Mouse (Mus musculus) bone marrow macrophage, adult 2 months (primary cell): Measurements from ENCODE around the gene Plcg1. TPM values are rescaled to one million over a fixed set of nuclear protein-coding genes. Genes with fewer than 3 reads are reported as not detected.

Experiments
- H3K27ac ChIP-seq: 2 replicates; pipeline ENCODE4 v1.5.1; 2012; ENCODE audit warnings: low read depth, low read length; ENCODE audit not compliant: insufficient read depth
- H3K4me1 ChIP-seq: 2 replicates; pipeline ENCODE4 v1.6.1; 2012; ENCODE audit warnings: low read length; ENCODE audit not compliant: control insufficient read depth, insufficient read depth
- H3K4me3 ChIP-seq: 2 replicates; pipeline ENCODE4 v1.5.1; 2012; ENCODE audit warnings: mild to moderate bottlenecking, low read length, moderate library complexity; ENCODE audit not compliant: insufficient read depth
- CTCF ChIP-seq: IDR thresholded peaks from 2 replicates; pipeline ENCODE4 v1.5.1; 2012; ENCODE audit warnings: low read depth, mild to moderate bottlenecking, low read length, moderate library complexity
- POLR2A ChIP-seq: IDR thresholded peaks from 2 replicates; pipeline ENCODE4 v1.6.1; 2012; ENCODE audit warnings: mild to moderate bottlenecking, low read depth, low read length, borderline replicate concordance
- polyA plus RNA-seq: library from polyadenylated mRNA; stranded (reverse); fragments of >200 nt; gene quantifications from 2 replicates; pipeline ENCODE4 v1.2.4, GENCODE M21; 2012; ENCODE audit not compliant: missing spikeins, insufficient read depth, insufficient read length

Plcg1 gene
- polyA plus RNA-seq, 1 experiment = 9.8 TPM

- Histone ChIP-seq H3K4me3 (no peak overlapping the region), H3K4me1 (0 out of 2 replicates have a peak, but pooled peaks cover 8% of the 10 kb centered on the region), H3K27ac (no peak overlapping the region)
- TF ChIP-seq POLR2A (no peak), CTCF (no peak)
Measured at GRCm38 (mm10) chr2:160734331-160734730, 3.2 kb downstream of the Plcg1 start.

GRCm38 (mm10) chr2:160735706-160736310, 4.7 kb downstream of the Plcg1 start:
- TF ChIP-seq CTCF (no peak), POLR2A (no peak)
- Histone ChIP-seq H3K27ac (no peak overlapping the region), H3K4me3 (no peak overlapping the region), H3K4me1 (0 out of 2 replicates have a peak, but pooled peaks cover 5% of the 10 kb centered on the region)

GRCm38 (mm10) chr2:160736466-160736865, 5.4 kb downstream of the Plcg1 start:
- Histone ChIP-seq H3K4me1 (peaks cover 8% of the 10 kb centered on the region), H3K27ac (no peak overlapping the region), H3K4me3 (no peak overlapping the region)
- TF ChIP-seq POLR2A (no peak), CTCF (no peak)

GRCm38 (mm10) chr2:160738354-160738753, 7.3 kb downstream of the Plcg1 start:
- Histone ChIP-seq H3K4me1 (peaks cover 12% of the 10 kb centered on the region), H3K4me3 (no peak overlapping the region), H3K27ac (no peak overlapping the region)
- TF ChIP-seq POLR2A = no peak
- TF ChIP-seq CTCF = no peak

- TF ChIP-seq POLR2A (no peak), CTCF (no peak)
- H3K27ac ChIP-seq = no peak overlapping the region
- H3K4me1 ChIP-seq = peaks cover 17% of the 10 kb centered on the region
- H3K4me3 ChIP-seq = no peak overlapping the region
Measured at GRCm38 (mm10) chr2:160739647-160740356, 8.7 kb downstream of the Plcg1 start.

- H3K4me3 ChIP-seq = no peak overlapping the region
- TF ChIP-seq CTCF (no peak), POLR2A (no peak)
- peaks cover 20% of the 10 kb centered on the region for H3K4me1 ChIP-seq
- no peak overlapping the region for H3K27ac ChIP-seq
Measured at GRCm38 (mm10) chr2:160740521-160741156, 9.5 kb downstream of the Plcg1 start.

- no peak overlapping the region for H3K27ac ChIP-seq
- TF ChIP-seq POLR2A = no peak
- peaks cover 20% of the 10 kb centered on the region for H3K4me1 ChIP-seq
- no peak overlapping the region for H3K4me3 ChIP-seq
Measured at GRCm38 (mm10) chr2:160741580-160741979, 10.5 kb downstream of the Plcg1 start.

- Histone ChIP-seq H3K4me3 (no peak overlapping the region), H3K4me1 (peaks cover 20% of the 10 kb centered on the region), H3K27ac (no peak overlapping the region)
- no peak for TF ChIP-seq CTCF
- TF ChIP-seq POLR2A = no peak
Measured at GRCm38 (mm10) chr2:160742161-160742609, 11.1 kb downstream of the Plcg1 start.

- TF ChIP-seq CTCF (no peak), POLR2A (no peak)
- Histone ChIP-seq H3K4me3 (no peak overlapping the region), H3K4me1 (peaks cover 20% of the 10 kb centered on the region)
Measured at GRCm38 (mm10) chr2:160744040-160744822, 13.1 kb downstream of the Plcg1 start.

GRCm38 (mm10) chr2:160744823-160745210, 13.7 kb downstream of the Plcg1 start:
- H3K4me1 ChIP-seq = peaks cover 20% of the 10 kb centered on the region
- no peak overlapping the region for H3K4me3 ChIP-seq
- TF ChIP-seq CTCF (no peak), POLR2A (no peak)
- H3K27ac ChIP-seq = no peak overlapping the region

More at GRCm38 (mm10) chr2:160744040-160744822, 13.1 kb downstream of the Plcg1 start:
- H3K27ac ChIP-seq = no peak overlapping the region
